Mouse (Mus musculus): ENCODE measurements around the gene Padi4. TPM values are rescaled to one million over a fixed set of nuclear protein-coding genes. Genes with fewer than 3 reads are reported as not detected.

Padi4 gene
- polyA plus RNA-seq, 1 experiment from 2014 or later: 3.0 TPM

GRCm38 (mm10) chr4:140700269-140701018, 73.6 kb downstream of the Padi4 start, which contains the start of gene Rcc2:
Gene Rcc2, plus strand, starts transcription at chr4:140700541.
- ATAC-seq (replicated peaks; ENCODE audit: extremely low read depth, insufficient read depth, low FRiP score): no peak
- WGBS: 8% methylated on average over 20 of the region's 20 CpGs
- no peaks in the 10 kb centered on the region for H3K9me3 ChIP-seq (replicated peaks; ENCODE audit: control insufficient read depth, low read length)
- H3K27ac ChIP-seq (ENCODE audit: low read length): peak within 1 kb of the TSS; percentile 91
- peak within 1 kb of the TSS; percentile 98 for H3K9ac ChIP-seq (ENCODE audit: low read length)
- no peaks in the 10 kb centered on the region for H3K27me3 ChIP-seq (ENCODE audit: control insufficient read depth, insufficient read depth, low read length)
- peak within 1 kb of the TSS; percentile 95 for H3K4me2 ChIP-seq (ENCODE audit: low read depth, low read length)
- peak within 1 kb of the TSS; percentile 89 for H3K4me3 ChIP-seq (ENCODE audit: low read length)
- no peaks in the 10 kb centered on the region for H3K36me3 ChIP-seq (ENCODE audit: control insufficient read depth, insufficient read depth)
- H3K4me1 ChIP-seq (ENCODE audit: control insufficient read depth, insufficient read depth, low read length): peaks cover 30% of the 10 kb centered on the region

GRCm38 (mm10) chr4:140699441-140700127, 74.5 kb downstream of the Padi4 start:
- Histone ChIP-seq H3K27ac (ENCODE audit: low read length) (peak overlapping the region; percentile 38), H3K36me3 (ENCODE audit: control insufficient read depth, insufficient read depth) (no peaks in the 10 kb centered on the region), H3K27me3 (ENCODE audit: control insufficient read depth, insufficient read depth, low read length) (no peaks in the 10 kb centered on the region), H3K9me3 (replicated peaks; ENCODE audit: control insufficient read depth, low read length) (no peaks in the 10 kb centered on the region), H3K4me3 (ENCODE audit: low read length) (peak overlapping the region; percentile 89), H3K4me2 (ENCODE audit: low read depth, low read length) (peak overlapping the region; percentile 95), H3K4me1 (ENCODE audit: control insufficient read depth, insufficient read depth, low read length) (peaks cover 30% of the 10 kb centered on the region), H3K9ac (ENCODE audit: low read length) (peak overlapping the region; percentile 85)
- no peak for ATAC-seq (replicated peaks; ENCODE audit: extremely low read depth, insufficient read depth, low FRiP score)
- WGBS: 7% methylated on average over 29 of the region's 29 CpGs

Small RNA genes lying within 50 kb of the gene (microRNA-seq; reads per million reads assigned to microRNA genes)
- not detected for gene Gm25951

Other genes starting within 250 kb of the Padi4 start
- 18.6 TPM in 2 replicates for gene Arhgef10l, start 108.2 kb downstream of the Padi4 start, polyA plus RNA-seq (2015; fragmentation: Nextera tagmentation; extraction: Ambion mirVana)
- gene Rcc2, start 73.7 kb downstream of the Padi4 start, polyA plus RNA-seq (2015; fragmentation: Nextera tagmentation; extraction: Ambion mirVana): 8.6 and 9.4 TPM in 2 replicates
- 0.27 and 0.35 TPM in 2 replicates for gene Padi6, start 31.6 kb downstream of the Padi4 start, polyA plus RNA-seq (2015; fragmentation: Nextera tagmentation; extraction: Ambion mirVana)
- 0.24 and 0.55 TPM in 2 replicates for gene Padi3, start 36.4 kb upstream of the Padi4 start, polyA plus RNA-seq (2015; fragmentation: Nextera tagmentation; extraction: Ambion mirVana)
- 0.07 and 0.10 TPM in 2 replicates for gene Padi1, start 71.5 kb upstream of the Padi4 start, polyA plus RNA-seq (2015; fragmentation: Nextera tagmentation; extraction: Ambion mirVana)
- 2.1 and 2.6 TPM in 2 replicates for gene Padi2, start 132.1 kb upstream of the Padi4 start, polyA plus RNA-seq (2015; fragmentation: Nextera tagmentation; extraction: Ambion mirVana)
- 1,158 and 1,167 TPM in 2 replicates for gene Sdhb, start 187.0 kb upstream of the Padi4 start, polyA plus RNA-seq (2015; fragmentation: Nextera tagmentation; extraction: Ambion mirVana)
- 28.9 and 30.7 TPM in 2 replicates for gene Atp13a2, start 212.6 kb upstream of the Padi4 start, polyA plus RNA-seq (2015; fragmentation: Nextera tagmentation; extraction: Ambion mirVana)
- 197 and 233 TPM in 2 replicates for gene Mfap2, start 236.2 kb upstream of the Padi4 start, polyA plus RNA-seq (2015; fragmentation: Nextera tagmentation; extraction: Ambion mirVana)

All from heart, embryonic 16.5 days (tissue).